Mouse (Mus musculus): ENCODE measurements at regions not wholly inside any gene's neighbourhood (a gene's known extent, or its start where the extent isn't known, plus 50 kb on each side); places are given as distances from the start of the nearest gene placed in this dataset.
"Not testable (repeated sequence)": the region's sequence is repeated elsewhere in the genome, so short reads cannot be mapped to it uniquely, and the experiment has no call there.

DNA sequence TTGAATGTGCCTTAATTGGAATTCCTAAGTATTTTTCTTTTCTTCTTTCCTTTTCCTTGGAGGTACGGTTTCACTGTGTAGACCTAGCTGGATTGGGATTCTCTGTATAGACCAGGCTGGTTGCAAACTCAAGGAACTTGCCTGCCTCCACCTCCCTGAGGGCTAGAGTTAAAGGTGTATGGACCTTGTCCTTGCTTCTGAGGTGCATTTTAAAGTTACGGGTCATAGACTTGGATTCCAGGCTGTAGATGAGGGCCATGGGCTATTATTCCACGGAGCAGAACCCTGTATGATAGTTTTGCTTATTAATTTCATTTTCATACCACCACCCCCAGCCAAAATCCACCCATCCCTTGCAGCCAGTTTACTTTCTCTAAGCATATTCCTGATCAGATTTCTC lies 50.7 kb upstream of the Wdr26 start:
- in situ Hi-C loops (cut with MseI, MboI): no loop called here

DNA sequence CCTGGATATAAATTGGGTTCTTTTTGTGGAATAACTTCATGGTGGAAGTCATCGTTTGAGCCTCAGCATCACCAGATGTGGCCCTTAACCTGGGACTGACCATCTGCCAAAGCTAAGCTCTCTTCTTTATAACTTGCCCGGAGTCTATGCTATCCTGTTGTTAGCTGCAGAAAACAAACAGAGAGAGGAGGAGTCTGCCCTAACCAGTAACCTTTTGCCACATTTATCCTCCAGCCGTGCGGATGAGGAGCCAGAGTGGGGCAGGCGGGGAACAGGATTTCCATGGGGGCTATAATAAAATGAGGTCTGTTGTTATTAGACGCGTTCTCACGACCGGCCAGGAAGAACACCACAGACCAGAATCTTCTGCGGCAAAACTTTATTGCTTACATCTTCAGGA lies 51.4 kb upstream of the Wdr26 start:
- in situ Hi-C loops (cut with MseI, MboI): no loop called here

DNA sequence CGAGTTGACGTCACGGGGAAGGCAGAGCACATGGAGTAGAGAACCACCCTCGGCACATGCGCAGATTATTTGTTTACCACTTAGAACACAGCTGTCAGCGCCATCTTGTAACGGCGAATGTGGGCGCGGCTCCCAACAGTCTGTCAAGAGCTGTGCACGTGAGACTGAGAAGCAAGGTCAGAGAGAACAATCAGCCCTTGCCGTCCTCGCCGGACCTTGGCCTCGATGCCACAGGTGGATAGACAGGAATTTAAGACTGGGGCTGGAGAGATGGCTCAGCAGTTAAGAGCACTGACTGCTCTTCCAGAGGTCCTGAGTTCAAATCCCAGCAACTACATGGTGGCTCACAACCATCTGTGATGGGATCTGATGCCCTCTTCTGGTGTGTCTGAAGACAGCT lies 58.7 kb upstream of the Wdr26 start:
- in situ Hi-C loops (cut with MseI, MboI): loop anchor here (10.0 kb wide), 1 partner anchor 274 kb away; no protein-coding TSS in a partner anchor

GRCm38 (mm10) chr1:181271164-181271563 lies 59.4 kb upstream of the Wdr26 start:
- in situ Hi-C loops (cut with MseI, MboI): loop anchor here (10.0 kb wide), 1 partner anchor 274 kb away; no protein-coding TSS in a partner anchor

DNA sequence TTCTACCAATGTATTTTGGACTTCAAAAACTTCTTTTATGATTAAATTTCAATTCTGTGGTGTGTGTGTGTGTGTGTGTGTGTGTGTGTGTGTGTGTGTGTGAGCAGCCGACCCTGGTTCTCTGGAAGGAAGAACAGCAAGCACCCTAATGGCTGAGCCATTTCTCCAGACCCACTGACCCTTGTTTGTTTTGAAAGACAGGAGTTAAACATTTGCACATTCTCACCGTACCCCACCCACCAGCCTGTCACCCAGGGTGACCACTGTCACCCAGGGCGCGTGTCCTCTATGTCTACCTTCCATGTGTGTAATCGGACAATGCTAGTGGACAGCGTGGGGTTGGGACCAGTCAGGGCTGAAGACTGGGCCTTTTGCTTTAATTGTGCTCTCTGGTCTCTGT lies 60.0 kb upstream of the Wdr26 start:
- in situ Hi-C loops (cut with MseI, MboI): loop anchor here (10.0 kb wide), 1 partner anchor 273 kb away; no protein-coding TSS in a partner anchor

GRCm38 (mm10) chr1:181272622-181273296 lies 61.0 kb upstream of the Wdr26 start:
- in situ Hi-C loops (cut with MseI, MboI): loop anchor here (10.0 kb wide), 1 partner anchor 272 kb away; no protein-coding TSS in a partner anchor

GRCm38 (mm10) chr1:181273540-181274204 lies 61.9 kb upstream of the Wdr26 start:
- in situ Hi-C loops (cut with MseI, MboI): loop anchor here (10.0 kb wide), 1 partner anchor 271 kb away; no protein-coding TSS in a partner anchor

GRCm38 (mm10) chr1:181280826-181281225 lies 69.0 kb upstream of the Wdr26 start:
- in situ Hi-C loops (cut with MseI, MboI): no loop called here

DNA sequence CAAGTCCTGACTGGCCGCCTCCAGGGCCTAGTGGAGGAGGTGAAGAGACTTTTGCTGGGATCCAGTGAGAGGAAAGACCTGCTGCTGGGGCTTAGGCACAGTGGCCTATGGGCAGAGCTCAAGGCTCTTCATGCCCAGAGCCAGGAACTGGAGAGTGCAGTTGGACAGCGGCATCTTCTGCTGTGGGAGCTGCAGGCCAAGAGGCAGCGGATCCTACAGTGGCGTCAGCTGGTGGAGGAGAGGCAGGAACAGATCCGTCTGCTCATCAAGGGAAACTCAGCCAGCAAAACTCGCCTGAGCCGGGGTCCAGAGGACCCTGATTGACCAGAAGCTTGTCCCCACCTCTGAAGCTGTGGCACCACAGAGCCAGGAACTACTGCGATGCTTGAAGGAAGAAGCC lies 69.4 kb upstream of the Cnih3 start:
- in situ Hi-C loops (cut with MseI, MboI): not testable (repeated sequence)

DNA sequence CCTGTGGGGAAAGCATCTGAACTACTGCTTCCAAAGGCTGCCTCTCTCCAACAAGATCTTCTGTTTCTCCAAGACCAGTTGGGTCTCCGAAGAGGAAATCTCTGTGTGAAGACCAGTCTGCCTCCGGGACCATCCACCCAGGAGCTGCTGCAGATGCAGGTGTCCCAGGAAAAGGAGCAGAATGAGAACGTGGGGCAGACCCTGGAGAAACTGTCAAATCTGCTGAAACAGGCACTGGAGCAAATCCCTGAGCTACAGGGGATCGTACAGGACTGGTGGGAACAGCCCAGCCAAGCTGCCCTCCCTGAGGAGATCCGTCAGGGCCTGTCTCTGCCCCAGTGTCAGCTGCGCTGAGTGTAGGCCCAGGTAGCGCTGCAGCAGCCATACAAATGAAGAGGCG lies 68.9 kb upstream of the Cnih3 start:
- in situ Hi-C loops (cut with MseI, MboI): not testable (repeated sequence)

DNA sequence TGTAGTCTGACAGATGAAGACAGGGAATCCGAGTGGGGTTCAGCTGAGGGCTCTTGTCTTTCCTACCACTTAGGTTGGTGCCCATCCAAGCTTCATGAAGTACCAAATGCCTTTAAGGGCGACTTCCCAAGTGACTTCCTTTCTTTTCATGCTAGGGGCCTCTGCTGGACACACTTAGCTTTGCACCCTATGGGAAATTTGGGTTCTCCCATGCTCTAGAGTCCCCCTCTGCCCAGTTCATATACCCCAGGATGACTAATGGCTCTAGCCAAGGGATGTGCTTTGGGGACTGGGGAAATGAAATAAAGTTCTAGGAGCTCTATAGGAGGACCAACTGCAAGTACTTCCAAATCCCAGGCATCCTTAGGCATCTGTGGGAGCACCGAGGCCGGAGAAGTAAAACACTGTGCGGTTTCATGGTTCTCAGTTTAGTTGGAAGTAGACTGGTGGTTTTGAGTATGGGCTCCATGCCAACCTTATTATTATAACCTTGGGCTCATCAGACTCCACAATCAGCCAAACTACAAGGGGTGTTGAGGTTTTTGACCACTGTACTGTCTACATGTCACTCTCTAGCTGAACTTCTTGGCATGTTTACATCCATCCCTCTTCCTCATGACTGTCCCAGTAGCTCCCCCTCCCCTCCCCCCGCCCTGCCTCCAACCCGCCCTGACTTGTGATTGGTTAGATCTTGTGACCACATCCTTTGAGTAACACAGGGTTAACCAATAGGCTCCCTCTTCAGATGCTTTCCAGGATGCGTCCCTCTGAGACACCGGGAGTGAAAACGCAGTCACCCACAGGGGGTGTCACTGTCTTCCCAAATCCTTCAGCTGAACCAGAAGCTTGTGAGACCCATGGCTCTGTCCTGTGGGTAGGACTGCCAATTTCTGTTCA lies 67.9 kb upstream of the Cnih3 start:
- in situ Hi-C loops (cut with MseI, MboI): no loop called here

DNA sequence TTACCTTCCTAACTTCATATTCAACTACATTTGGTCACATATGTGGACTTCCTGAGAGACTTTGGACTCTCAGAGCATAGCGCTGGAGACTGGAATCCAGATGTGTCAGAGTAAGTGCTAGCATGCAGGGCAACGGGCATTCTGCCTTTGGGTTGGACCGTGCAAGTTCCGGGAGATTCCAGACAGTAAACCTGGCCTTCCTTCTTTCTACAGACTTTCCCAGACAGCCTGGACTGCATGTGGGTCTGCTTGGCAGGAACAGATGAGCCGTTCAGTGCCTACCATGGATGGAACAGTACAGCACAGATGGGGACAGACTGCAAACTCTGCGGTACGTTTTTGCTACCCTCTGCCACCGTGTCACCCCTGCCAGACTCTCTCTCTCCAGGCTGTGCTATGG lies 66.8 kb upstream of the Cnih3 start:
- in situ Hi-C loops (cut with MseI, MboI): no loop called here

- in situ Hi-C loops (cut with MseI, MboI): no loop called here
These were observed 66.3 kb upstream of the Cnih3 start for GRCm38 (mm10) chr1:181286146-181286545.

GRCm38 (mm10) chr1:181287166-181287565 lies 65.3 kb upstream of the Cnih3 start:
- in situ Hi-C loops (cut with MseI, MboI): no loop called here

DNA sequence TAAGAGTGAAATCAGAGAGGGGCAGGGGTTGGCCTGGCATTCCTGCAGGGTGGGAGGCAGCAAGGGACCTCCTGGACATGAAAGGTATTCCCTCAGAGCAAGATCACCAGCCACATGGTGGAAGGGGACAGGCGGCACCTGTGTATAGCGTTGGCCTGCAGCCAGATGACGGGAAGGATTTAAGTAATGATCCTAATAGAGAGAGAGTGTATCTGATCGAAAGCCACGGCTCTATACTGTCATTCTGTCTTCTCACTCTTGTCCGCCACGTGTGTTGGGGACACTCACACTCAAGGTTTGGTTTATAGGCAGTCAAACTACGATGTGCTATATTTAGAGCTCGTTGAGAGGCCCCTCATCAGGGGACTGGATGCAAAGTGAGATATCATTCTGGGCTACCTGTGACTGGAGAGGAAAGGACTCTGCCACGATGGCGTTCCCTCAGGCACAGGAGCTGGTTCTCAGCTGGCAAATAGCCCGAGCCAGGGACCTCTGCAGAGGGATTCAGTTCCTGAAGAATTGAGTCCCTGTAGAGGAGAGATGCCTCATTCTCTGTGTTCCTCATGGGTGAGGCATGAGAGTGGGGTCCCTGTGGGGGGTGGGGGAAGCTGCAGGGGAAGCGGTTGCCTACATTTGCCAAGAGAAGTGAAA lies 62.9 kb upstream of the Cnih3 start:
- in situ Hi-C loops (cut with MseI, MboI): no loop called here

DNA sequence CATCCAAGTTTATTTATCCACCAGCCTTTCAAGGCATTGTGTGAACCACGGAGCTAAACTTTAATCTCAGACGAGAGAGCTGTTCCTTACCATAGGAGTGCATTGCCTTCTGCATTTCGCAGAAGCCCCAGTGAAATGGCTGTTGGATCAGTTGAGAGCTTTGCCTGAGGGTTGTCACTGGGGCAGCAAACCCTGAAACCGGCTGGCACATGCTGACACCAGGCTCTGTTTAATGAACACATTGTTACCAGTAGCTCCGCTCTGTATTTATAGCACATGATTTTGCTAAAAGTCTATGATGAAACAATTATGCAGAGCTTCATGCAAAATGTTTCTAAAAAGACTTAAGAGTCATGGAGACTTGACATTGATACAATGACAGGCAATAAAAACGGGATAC lies 61.2 kb upstream of the Cnih3 start:
- in situ Hi-C loops (cut with MseI, MboI): no loop called here

- in situ Hi-C loops (cut with MseI, MboI): no loop called here
These were observed 60.5 kb upstream of the Cnih3 start for GRCm38 (mm10) chr1:181291966-181292365.

GRCm38 (mm10) chr1:181293079-181293865 lies 59.2 kb upstream of the Cnih3 start:
- in situ Hi-C loops (cut with MseI, MboI): no loop called here

DNA sequence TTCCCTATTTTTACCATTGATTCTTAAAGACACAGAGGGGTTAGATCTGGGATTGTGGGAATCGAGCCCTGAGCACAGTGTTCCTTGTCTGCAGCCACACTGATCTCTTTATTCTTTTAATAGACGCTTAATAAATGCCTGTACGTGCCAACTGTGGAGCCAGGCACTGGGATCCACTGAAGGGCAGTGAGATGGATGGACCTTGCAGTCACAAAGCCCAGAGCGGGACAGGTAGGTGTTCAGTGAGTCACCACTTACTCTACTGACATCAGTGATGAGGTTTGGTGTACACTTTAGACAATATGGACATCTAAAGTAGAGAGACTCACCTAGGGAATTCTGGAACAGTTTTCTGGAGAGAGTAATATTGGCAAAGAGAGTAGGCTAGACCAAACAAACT lies 56.8 kb upstream of the Cnih3 start:
- in situ Hi-C loops (cut with MseI, MboI): no loop called here

DNA sequence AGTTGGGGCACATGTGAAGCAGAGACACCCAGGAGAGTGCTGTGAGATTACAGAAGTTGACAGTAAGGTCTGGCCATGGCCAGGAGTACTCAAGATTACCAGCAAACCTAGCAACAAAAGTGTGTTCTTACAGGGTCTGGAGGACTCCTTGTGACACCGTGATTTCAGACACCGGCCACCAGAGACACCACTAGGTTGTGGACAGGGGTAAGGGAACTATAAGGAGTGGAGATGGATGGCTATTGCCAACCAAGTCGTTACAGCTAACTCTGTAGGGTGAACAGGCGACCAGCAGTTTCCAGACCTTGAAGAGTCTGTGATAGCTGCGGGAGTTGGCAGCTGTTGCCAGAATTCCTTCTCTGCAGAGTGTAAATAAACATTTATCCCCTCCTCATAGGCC lies 54.4 kb upstream of the Cnih3 start:
- in situ Hi-C loops (cut with MseI, MboI): no loop called here
